Mouse (Mus musculus): ENCODE measurements around the gene Bglap. TPM values are rescaled to one million over a fixed set of nuclear protein-coding genes. Genes with fewer than 3 reads are reported as not detected.
A peak's percentile ranks its signal among the peaks of the same experiment; 100 is the strongest.

The Bglap gene
- total RNA-seq, 2 experiments from 2014 or later, result not detected

DNA sequence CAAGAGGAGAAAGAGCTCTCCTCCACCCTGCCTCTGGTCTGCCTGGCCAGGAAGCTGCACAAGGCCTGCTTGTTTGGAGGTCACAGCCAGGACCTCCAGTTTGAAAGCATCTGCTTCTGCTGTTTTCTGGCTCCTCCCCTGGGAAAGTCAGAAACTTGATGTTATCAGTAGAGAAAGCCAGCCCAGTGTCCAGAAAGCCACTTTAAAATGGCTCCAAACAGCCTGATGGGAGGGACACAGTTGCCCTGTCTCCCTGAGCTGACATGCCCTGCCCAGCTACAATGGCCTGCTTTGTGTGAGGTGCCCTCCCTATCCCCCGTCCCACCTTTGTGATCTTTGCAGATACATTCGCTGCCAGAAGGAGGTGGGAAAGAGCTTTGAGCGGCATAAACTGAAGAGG, 24.3 kb downstream of the Bglap start:
- no peak for DNase-seq
- intact Hi-C loops (cut with DNase I; ENCODE audit: low total_unique reads), result no loop called here

DNA sequence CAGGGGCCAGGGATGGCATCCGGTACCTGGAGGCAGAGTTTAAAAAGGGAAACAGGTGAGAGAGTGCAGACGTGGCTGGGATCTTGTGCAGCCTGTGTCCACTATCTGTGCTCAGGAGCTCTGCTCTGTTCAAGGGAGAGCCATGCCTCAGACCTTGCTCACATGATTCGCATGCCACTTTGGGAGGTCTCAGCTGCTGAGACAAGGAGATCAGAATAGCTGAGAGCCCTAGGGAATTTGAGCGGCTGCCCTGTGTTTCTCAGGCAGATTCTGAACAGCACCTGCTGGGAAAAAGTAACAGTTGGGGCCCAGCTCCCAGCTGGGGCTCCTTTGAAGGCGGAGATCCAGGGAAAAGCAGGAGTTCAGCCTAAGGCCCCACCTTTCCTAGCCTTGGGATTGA, 24.7 kb downstream of the Bglap start:
- no peak for DNase-seq
- intact Hi-C loops (cut with DNase I; ENCODE audit: low total_unique reads), result no loop called here

DNA sequence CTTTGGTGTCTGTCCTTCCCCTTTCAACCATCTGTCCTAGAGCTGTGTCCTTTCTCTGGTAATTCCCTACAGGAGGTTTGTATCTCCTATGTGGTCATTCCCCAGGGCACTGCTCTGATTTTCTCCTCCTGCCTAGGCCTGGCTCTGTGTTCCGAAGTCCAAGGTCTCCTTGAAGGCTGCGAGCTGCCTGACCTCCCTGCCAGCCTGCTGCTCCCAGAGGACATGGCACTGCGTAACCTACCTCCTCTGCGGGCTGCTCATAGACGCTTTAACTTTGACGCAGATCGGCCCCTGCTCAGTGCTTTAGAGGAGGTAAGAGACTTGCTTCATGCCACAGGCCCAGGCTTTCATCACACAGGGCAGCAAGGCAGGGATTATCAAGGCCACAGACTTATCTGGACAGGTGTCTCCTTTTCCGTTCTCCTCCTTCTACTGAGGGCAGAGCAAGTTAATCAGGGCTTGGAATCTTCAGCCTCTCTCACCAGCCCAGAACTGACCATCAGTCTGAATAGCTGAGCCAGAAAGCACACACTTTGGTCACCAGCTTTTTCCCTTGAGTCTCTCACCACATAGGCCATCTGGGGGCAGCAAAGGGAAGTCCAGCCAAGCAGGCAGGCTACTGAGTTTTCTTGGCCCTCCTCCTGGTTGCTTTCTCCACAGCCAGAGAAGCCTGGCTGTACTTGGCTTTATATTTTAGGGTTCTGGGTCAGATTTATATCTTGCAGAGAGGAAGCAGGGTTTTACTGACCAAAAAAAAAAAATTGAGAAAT, 29.7 kb downstream of the Bglap start:
- intact Hi-C loops (cut with DNase I; ENCODE audit: low total_unique reads), result no loop called here
- no peak for DNase-seq

DNA sequence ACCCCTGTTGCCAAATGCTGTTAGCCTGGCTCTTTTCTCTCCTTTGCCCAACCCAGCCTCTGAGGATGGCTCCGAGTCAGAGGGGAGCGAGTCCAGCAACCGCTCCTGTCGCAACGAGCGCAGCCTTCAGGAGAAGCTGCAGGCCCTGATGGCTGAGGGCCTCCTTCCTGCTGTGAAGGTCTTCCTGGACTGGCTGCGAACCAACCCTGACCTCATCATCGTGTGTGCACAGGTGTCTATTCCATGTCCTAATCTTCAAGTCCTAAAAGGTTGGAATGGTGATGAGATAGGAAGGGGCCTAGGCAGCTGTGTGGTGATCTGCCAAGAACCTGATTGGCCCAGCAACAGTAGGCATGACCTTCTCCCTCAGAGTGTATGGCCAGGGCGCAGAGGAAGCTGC, 31.4 kb downstream of the Bglap start:
- no peak for DNase-seq
- intact Hi-C loops (cut with DNase I; ENCODE audit: low total_unique reads), result no loop called here

DNA sequence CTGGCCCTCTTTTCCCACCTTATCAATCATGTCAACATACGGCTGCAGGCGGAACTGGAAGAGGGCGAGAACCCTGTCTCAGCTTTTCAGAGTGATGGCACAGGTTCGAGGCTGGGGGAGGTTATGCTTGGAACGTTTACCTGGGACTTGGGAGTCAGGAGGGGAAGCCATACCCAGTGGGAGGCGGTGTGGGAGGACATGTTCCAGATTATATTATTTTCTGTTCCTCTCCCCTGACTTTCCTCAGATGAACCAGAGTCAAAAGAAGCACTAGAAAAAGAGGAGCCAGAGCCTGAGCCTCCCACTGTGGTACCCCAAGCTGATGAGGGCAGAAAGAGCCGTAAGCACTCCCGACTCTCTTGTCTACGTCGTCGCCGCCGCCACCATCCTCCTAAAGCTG, 33.5 kb downstream of the Bglap start:
- intact Hi-C loops (cut with DNase I; ENCODE audit: low total_unique reads), result no loop called here
- no peak for DNase-seq

DNA sequence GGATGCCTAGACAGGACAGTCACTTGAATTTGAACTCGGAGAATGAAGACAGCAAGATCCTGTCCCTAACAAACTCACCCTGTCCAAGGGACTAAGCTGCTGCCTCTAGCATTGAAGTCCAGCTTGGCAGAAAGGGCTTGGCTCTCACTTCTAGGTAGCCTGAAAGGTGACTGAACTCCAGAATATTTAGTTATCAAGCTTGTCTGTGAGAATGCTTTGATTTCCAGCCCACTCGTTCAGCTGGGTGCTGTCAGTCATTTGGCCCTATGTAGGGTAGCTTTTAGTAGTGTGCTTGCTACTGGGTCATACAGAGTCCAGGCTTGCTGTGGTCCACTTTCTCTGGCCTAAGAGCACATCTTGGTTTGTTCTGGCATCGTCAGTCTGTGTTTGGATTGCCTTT, 45.3 kb downstream of the Bglap start:
- intact Hi-C loops (cut with DNase I; ENCODE audit: low total_unique reads), result no loop called here
- DNase-seq, result no peak

- no peak for DNase-seq
- intact Hi-C loops (cut with DNase I; ENCODE audit: low total_unique reads), result no loop called here
Measured at GRCm38 (mm10) chr3:88338316-88338715, 45.9 kb downstream of the Bglap start.

DNA sequence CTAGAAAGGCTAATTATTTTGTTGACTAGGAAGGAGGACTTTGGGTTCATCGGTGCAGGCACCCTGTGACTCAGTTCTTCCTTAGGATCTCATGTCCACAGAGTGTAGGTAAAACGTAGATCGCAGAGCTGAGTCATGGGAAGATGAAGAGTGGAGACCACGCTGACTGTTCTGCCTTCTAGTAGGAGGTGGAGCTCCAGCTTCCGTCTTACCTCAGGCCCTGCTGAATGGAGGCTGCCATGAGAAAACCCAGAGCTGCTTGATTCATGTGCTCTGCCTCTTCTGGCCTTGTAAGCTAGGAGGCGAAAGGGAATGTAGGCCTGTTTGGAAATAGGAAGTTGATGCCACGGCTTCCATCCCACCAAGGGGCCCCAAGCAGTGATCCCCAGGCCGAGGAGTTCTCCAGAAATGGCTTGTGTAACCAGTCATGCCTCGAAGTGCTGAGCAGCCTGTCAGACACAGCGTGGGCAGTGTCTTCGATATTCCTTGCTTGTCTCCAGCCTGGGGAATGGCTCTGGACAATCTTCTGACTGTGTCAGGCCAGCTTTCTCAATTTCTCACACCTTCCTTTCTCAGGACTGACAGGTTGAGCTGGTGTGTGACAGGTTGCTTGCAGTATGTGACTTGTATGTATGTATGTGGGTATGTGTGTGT, 46.8 kb downstream of the Bglap start:
- intact Hi-C loops (cut with DNase I; ENCODE audit: low total_unique reads), result no loop called here
- DNase-seq, result no peak

GRCm38 (mm10) chr3:88336058-88337013, 47.9 kb downstream of the Bglap start, which contains the start of the genes Tmem79 and Smg5:
Tmem79 (minus strand) TSS chr3:88336148.
Smg5 (plus strand) TSS chr3:88336260.
- intact Hi-C loops (cut with DNase I; ENCODE audit: low total_unique reads), result no loop called here
- DNase-seq, result peak; percentile 95

- intact Hi-C loops (cut with DNase I; ENCODE audit: low total_unique reads), result no loop called here
- no peak for DNase-seq
Measured at GRCm38 (mm10) chr3:88335436-88336053, 48.7 kb downstream of the Bglap start.

DNA sequence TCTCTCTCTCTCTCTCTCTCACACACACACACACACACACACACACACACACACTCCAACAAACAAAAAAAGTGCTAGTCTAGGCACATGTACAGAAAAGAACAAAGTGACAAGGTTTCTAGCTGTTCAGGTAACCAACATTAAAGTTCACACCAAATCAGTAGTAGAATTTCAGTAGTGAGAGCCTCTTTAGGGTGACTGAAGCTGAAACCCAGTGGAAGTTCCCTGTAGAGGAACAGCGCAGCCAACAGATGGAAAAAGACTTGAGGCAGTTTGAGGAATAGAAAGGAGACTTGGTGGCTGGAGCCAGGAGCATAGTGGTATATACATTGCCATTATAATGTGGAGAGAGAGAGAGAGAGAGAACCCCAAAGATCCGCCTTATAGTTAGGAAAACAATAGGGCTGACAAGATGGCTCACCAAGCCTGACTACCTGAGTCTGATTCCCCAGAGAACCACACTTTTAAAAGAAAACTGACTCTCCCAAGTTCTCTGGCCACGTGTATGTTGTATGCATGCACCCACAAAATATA, 49.3 kb downstream of the Bglap start:
- no peak for DNase-seq
- intact Hi-C loops (cut with DNase I; ENCODE audit: low total_unique reads), result no loop called here

DNA sequence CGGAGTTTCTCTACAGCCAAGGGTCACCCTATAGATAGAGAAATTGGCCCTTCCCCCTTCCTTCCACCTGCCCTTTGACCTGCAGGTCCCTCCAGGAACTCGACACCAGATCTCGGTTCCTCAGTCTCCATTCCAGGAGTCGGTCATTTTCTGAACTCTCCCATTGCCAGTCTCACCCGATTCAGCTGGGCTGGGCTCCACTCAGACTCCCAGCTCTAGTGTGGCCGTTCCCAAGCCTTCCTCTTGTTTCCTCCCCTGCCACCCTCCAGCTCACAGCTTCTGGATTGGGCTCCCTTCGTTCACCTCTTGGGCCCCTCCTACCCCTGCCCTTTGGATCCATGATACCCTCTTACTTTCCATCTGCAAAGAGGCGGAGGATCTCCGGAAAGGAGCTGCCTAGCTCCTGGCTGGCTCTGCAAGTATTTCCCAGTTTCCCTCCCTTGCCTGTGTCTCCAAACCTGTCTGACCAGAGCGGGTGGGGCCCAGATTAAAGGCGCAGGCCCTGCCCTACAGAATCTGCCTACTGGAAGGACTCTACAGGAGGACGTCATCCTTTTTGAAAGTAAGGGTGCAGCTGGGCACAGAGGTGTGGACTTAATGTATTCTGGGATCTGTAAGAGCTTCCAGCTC, 50.1 kb downstream of the Bglap start:
- intact Hi-C loops (cut with DNase I; ENCODE audit: low total_unique reads), result no loop called here
- no peak for DNase-seq

Other genes starting within 250 kb of the Bglap start
- 100 to 1,000 TPM; 136 to 137 TPM for gene Mef2d, start 242.1 kb downstream of the Bglap start, total RNA-seq (2021)
- not detected for gene Rhbg, start 129.8 kb downstream of the Bglap start, total RNA-seq (2021)
- under 1 TPM; 0.35 to 0.44 TPM for gene Gm38392, start 97.3 kb downstream of the Bglap start, total RNA-seq (2021)
- 1 to 10 TPM; 5.8 to 8.5 TPM for gene Tsacc, start 87.5 kb downstream of the Bglap start, total RNA-seq (2021)
- gene Cct3, start 87.3 kb downstream of the Bglap start, total RNA-seq (2021), result 100 to 1,000 TPM; 132 to 151 TPM
- 10 to 100 TPM; 50.4 to 52.3 TPM for gene Glmp, start 59.4 kb downstream of the Bglap start, total RNA-seq (2021)
- 1 to 10 TPM; 1.8 to 2.1 TPM for gene Tmem79, start 48.3 kb downstream of the Bglap start, total RNA-seq (2021)
- gene Smg5, start 48.2 kb downstream of the Bglap start, total RNA-seq (2021), result 10 to 100 TPM; 29.2 to 32.4 TPM
- gene Paqr6, start 19.9 kb downstream of the Bglap start, total RNA-seq (2021), result 1 to 10 TPM in 1 of 2 experiments, under 1 TPM in 1; 0.22 to 1.5 TPM
- not detected for gene Bglap3, start 11.7 kb downstream of the Bglap start, total RNA-seq (2021)
- not detected for gene Bglap2, start 5.8 kb downstream of the Bglap start, total RNA-seq (2021)
- gene Pmf1, start 25.9 kb upstream of the Bglap start, total RNA-seq (2021), result 10 to 100 TPM; 30.1 to 31.9 TPM
- gene Slc25a44, start 40.7 kb upstream of the Bglap start, total RNA-seq (2021), result 10 to 100 TPM; 11.4 to 11.9 TPM
- 1 to 10 TPM; 2.1 to 2.2 TPM for gene Sema4a, start 76.7 kb upstream of the Bglap start, total RNA-seq (2021)
- gene Lmna, start 125.5 kb upstream of the Bglap start, total RNA-seq (2021), result 100 to 1,000 TPM; 125 to 161 TPM
- gene Mex3a, start 147.9 kb upstream of the Bglap start, total RNA-seq (2021), result 1 to 10 TPM in 1 of 2 experiments, under 1 TPM in 1; 0.64 to 1.6 TPM
- gene Rab25, start 163.8 kb upstream of the Bglap start, total RNA-seq (2021), result not detected
- 10 to 100 TPM; 78.3 to 80.4 TPM for gene Lamtor2, start 168.6 kb upstream of the Bglap start, total RNA-seq (2021)
- 10 to 100 TPM; 42.0 to 45.5 TPM for gene Ubqln4, start 169.3 kb upstream of the Bglap start, total RNA-seq (2021)
- 10 to 100 TPM; 80.7 to 98.2 TPM for gene Ssr2, start 191.4 kb upstream of the Bglap start, total RNA-seq (2021)
- 10 to 100 TPM; 42.5 to 48.1 TPM for gene Arhgef2, start 221.5 kb upstream of the Bglap start, total RNA-seq (2021)

Measured in gastrocnemius, postnatal 14 days (tissue).